Mouse (Mus musculus) forebrain, postnatal 0 days (tissue): ENCODE measurements around the gene Cd33. TPM values are rescaled to one million over a fixed set of nuclear protein-coding genes. Genes with fewer than 3 reads are reported as not detected.

Experiments used
- ATAC-seq: fragments of 200-750 bp; cut with Nextera tagmentation; 2 replicates; pipeline ENCODE4 v1.8.0; 2017; ENCODE audit warnings: mild to moderate bottlenecking, moderate library complexity
- DNase-seq: peaks from one replicate; pipeline ENCODE4 v3.0.0-alpha.2; 2015
- H3K27ac ChIP-seq: fragments of 300-500 bp; sonication (generic); 2 replicates; pipeline ENCODE4 v1.5.1; 2014; ENCODE audit warnings: low read depth, mild to moderate bottlenecking, antibody characterized with exemption, low read length, moderate library complexity, mixed read lengths
- H3K27me3 ChIP-seq: fragments of 300-500 bp; sonication (generic); 2 replicates; pipeline ENCODE4 v1.6.1; 2014; ENCODE audit warnings: mild to moderate bottlenecking, low read length, mixed read lengths; ENCODE audit not compliant: insufficient read depth
- H3K36me3 ChIP-seq: fragments of 300-500 bp; sonication (generic); 2 replicates; pipeline ENCODE4 v1.6.1; 2014; ENCODE audit warnings: mild to moderate bottlenecking, moderate library complexity; ENCODE audit not compliant: insufficient read depth
- H3K4me1 ChIP-seq: fragments of 300-500 bp; sonication (generic); 2 replicates; pipeline ENCODE4 v1.6.1; 2014; ENCODE audit warnings: antibody characterized with exemption; ENCODE audit not compliant: insufficient read depth
- H3K4me2 ChIP-seq: fragments of 300-500 bp; sonication (generic); 2 replicates; pipeline ENCODE4 v1.6.1; 2014; ENCODE audit warnings: low read depth, mild to moderate bottlenecking, moderate library complexity
- H3K4me3 ChIP-seq: fragments of 300-500 bp; sonication (generic); 2 replicates; pipeline ENCODE4 v1.5.1; 2014; ENCODE audit warnings: low read depth, low read length, mixed read lengths
- H3K9ac ChIP-seq: fragments of 300-500 bp; sonication (generic); 2 replicates; pipeline ENCODE4 v1.6.1; 2014; ENCODE audit warnings: mild to moderate bottlenecking
- H3K9me3 ChIP-seq: fragments of 300-500 bp; sonication (generic); 2 replicates; pipeline ENCODE4 v1.6.1; 2016; ENCODE audit warnings: low read length
- CTCF ChIP-seq: sonication (generic); IDR thresholded peaks from 2 replicates; pipeline ENCODE4 v1.5.1; 2016; ENCODE audit warnings: antibody characterized with exemption, control low read depth, low read depth
- WGBS: fragments of 180-500 bp; shearing (Covaris S2); extraction: QIAGEN DNeasy Blood & Tissue Kit; methylation state at CpG from one replicate; pipeline ENCODE4 v1.1.7; 2014; 5-methylcytosine and 5-hydroxymethylcytosine counted together
- polyA plus RNA-seq: library from polyadenylated mRNA; unstranded; fragments of >200 nt; fragmentation: Nextera tagmentation; extraction: Ambion mirVana; gene quantifications from 2 replicates; pipeline ENCODE4 v1.2.1, GENCODE M21; 2015
- total RNA-seq: library from RNA; depleted of rRNA; stranded (reverse); fragments of >200 nt; gene quantifications from 2 replicates; pipeline ENCODE4 v1.2.3, GENCODE M21; 2014; rRNA removed

The Cd33 gene
- total RNA-seq, result 0.77 and 1.0 TPM in 2 replicates
- polyA plus RNA-seq, result 1.2 and 1.7 TPM in 2 replicates

DNA sequence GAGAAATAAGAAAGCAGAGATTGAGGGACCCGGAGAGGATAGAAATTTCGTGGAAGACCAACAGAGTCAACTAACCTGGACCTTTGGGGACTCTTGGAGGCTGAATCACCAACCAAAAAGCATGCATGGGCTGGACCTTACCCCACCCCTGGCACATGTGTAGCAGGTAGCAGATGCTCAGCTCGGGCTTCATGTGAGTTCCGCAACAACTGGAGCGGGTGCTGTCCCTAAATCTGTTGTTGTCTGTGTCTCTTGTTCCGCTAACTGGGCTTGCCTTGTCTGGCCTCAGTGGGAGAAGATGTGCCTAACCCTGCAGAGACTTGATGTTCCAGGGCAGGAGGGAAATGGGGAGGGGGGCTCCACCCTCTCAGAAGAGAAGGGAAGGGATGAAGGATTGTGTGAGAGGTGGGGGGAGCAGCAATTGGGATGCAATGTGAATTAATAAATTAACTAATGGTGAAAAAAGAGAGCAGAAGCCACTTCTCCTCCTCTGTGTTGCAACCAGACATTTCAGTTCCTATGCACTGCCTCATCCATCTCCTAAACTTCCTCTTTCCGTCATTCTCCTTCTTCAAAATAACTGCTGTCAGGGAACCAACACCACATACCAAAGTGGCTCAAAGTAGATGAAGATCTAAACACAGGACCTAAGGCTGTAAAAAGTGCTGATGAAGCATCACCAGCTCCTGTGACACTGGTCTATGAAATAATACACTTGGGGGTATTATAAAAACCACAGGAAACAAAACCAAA lies at the start of gene Cd33:
TSS of gene Cd33 (minus strand) at position 204 of the 753 bp plus-strand sequence.
- TF ChIP-seq CTCF, result no peak
- no peak within 1 kb of the TSS for H3K4me2 ChIP-seq
- ATAC-seq, result no peak
- no peaks in the 10 kb centered on the region for H3K27me3 ChIP-seq
- no peak for DNase-seq
- 79% methylated on average over 7 of the region's 7 CpGs for WGBS
- no peaks in the 10 kb centered on the region for H3K36me3 ChIP-seq
- no peaks in the 10 kb centered on the region for H3K4me1 ChIP-seq
- no peak within 1 kb of the TSS for H3K4me3 ChIP-seq
- H3K9me3 ChIP-seq, result no peaks in the 10 kb centered on the region
- H3K27ac ChIP-seq, result no peak within 1 kb of the TSS
- no peak within 1 kb of the TSS for H3K9ac ChIP-seq

DNA sequence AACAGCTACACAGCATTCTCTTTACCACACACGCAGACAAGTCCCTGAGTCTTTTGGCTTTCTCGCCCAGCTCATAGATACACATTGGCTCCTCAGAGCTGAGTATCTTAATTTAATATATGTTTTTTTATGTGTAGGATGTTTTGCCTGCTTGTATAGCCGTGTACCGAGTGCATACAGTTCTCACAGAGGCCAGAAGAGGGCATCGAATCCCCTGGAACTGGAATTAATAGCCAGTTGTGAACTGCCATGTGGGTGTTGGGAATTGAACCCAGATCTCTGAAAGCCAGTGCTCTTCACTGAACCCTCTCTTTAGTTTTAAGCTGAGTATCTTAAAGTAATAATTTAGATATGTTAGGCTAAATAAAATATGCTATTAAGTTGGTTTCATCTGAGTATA lies 40.6 kb upstream of the Cd33 start:
- Histone ChIP-seq H3K4me2 (no peak overlapping the region), H3K4me1 (peaks cover 9% of the 10 kb centered on the region; the same call in 1 of the 2 replicates), H3K4me3 (no peak overlapping the region), H3K27ac (no peak overlapping the region), H3K9me3 (no peaks in the 10 kb centered on the region), H3K36me3 (peaks cover 50% of the 10 kb centered on the region), H3K9ac (no peak overlapping the region), H3K27me3 (no peaks in the 10 kb centered on the region)
- ATAC-seq, result no peak
- TF ChIP-seq CTCF, result 0 out of 2 replicates have a peak, but pooled peaks have one; percentile 6
- 87% methylated on average over 5 of the region's 5 CpGs for WGBS
- no peak for DNase-seq

DNA sequence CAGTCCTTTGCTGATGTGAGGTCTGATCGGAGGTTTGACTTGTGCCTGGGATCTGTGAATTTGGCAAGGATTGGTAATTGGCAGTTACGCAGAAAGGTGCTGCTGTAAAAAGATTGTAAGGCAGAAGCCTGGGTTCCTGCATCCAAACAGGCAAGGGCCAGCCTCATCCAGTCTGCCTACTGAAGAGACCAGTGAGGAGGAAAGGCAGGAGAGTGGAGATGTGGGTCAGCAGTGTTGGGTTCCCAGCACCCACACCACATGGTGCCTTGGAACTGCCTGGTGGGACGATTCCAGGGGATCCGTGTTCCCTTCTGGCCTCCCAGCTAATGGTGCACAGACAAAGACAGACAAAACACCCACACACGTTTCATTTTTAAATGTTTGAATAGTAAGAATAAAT lies 36.3 kb upstream of the Cd33 start:
- peak overlapping the region; percentile 69 for H3K9ac ChIP-seq
- no peaks in the 10 kb centered on the region for H3K9me3 ChIP-seq
- H3K27me3 ChIP-seq, result no peaks in the 10 kb centered on the region
- ATAC-seq, result no peak
- H3K27ac ChIP-seq, result no peak overlapping the region; the same call in 1 of the 2 replicates
- no peak for TF ChIP-seq CTCF
- peak overlapping the region; percentile 74 for H3K4me2 ChIP-seq
- peaks cover 9% of the 10 kb centered on the region; the same call in 1 of the 2 replicates for H3K4me1 ChIP-seq
- peak overlapping the region; percentile 61 for H3K4me3 ChIP-seq
- WGBS, result 50% methylated on average over 5 of the region's 5 CpGs
- H3K36me3 ChIP-seq, result peaks cover 13% of the 10 kb centered on the region
- peak; percentile 10 for DNase-seq

DNA sequence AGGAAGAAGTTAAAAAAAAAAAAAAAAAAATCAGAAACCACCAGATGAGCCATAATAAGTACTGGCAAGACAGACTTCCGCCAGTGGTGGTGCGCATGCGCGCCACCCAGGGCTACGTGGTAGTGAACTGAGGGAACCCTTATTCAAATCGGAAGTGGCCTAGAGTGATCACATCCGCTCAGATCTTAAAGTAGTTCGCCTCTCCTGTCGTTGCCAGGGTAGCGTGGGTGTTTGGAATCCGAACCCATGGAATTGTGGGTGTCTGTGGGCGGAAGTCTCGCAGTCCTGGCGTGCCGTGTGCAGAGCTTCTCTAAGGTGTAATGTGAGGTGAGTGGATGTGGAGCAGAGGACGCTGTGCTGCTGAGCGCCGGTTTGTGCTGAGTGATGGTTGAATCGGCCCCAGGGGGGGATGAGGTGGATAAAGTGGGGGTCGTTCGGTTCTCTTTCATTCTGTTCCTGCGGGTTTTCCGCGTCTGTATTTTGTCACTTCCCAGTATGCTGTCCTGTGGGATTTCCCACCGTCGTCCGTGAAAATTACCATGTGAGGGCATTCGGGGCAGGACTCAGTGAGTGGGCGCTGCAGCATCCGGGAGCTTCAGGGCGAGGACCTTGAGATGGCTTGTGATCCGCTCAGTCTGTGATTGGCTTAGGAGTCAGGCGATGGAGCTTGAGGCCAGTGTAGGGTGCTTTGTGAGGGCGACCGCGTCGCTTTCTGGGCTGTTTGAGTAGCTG lies 35.4 kb upstream of the Cd33 start, which contains the start of gene Zfp719:
TSS of gene Zfp719 (plus strand) at position 171 of the 732 bp plus-strand sequence.
- under 1% methylated on average over 37 of the region's 37 CpGs for WGBS
- DNase-seq (peak; percentile 96), ATAC-seq (peak; percentile 98)
- peak within 1 kb of the TSS; percentile 92 for H3K27ac ChIP-seq
- peaks cover 9% of the 10 kb centered on the region; the same call in 1 of the 2 replicates for H3K4me1 ChIP-seq
- no peaks in the 10 kb centered on the region for H3K9me3 ChIP-seq
- no peak for TF ChIP-seq CTCF
- H3K27me3 ChIP-seq, result no peaks in the 10 kb centered on the region
- H3K9ac ChIP-seq, result peak within 1 kb of the TSS; percentile 69
- H3K4me2 ChIP-seq, result peak within 1 kb of the TSS; percentile 74
- peaks cover 14% of the 10 kb centered on the region for H3K36me3 ChIP-seq
- peak within 1 kb of the TSS; percentile 61 for H3K4me3 ChIP-seq

DNA sequence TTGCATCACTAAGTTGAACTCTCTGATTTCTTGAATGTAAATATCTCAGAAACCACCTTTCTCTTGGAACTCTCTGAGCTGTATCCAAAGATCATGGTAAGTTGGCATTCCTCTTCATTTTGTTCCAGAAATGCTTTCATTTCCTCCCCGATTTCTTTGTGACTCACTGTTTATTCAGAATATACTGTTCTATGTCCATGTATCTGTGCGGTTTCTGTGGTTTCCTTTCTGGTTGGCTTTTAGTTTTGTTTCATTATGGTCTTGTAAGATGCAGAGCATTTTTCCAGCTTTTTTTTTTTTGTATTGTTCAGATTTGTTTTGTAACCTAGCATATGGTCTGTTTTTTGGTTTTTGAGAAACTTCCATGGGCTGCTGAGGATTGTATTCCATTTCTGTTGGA lies 27.0 kb upstream of the Cd33 start:
- no peaks in the 10 kb centered on the region for H3K9me3 ChIP-seq
- 97% methylated on average over 2 of the region's 2 CpGs for WGBS
- H3K36me3 ChIP-seq, result peaks cover 70% of the 10 kb centered on the region
- no peak overlapping the region for H3K4me2 ChIP-seq
- no peaks in the 10 kb centered on the region for H3K27me3 ChIP-seq
- ATAC-seq (no peak), DNase-seq (no peak)
- H3K4me1 ChIP-seq, result no peaks in the 10 kb centered on the region
- no peak for TF ChIP-seq CTCF
- no peak overlapping the region for H3K4me3 ChIP-seq
- no peak overlapping the region for H3K9ac ChIP-seq
- H3K27ac ChIP-seq, result no peak overlapping the region

DNA sequence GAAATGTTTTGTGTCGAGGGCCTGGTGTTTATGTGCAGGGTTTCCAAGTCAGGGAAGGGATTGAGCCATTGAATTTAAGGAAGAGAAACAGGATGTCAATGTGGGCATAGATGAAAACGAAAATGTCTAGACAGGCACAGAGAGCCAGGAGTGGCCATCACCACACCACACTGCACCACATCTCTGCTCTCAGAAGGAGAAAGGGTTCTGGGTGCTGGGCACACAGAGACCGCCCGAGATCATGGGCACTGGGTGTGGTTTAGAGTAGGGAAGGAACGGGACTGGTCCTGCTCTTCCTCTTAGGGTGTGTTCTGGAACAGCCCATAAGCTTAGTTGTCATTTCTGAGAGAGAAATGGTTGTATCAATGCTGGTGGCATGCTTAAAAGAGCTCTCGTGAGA lies 19.1 kb upstream of the Cd33 start:
- H3K4me1 ChIP-seq, result peaks cover 11% of the 10 kb centered on the region
- H3K36me3 ChIP-seq, result peaks cover 30% of the 10 kb centered on the region
- ATAC-seq, result no peak
- peak overlapping the region; percentile 83 for H3K4me2 ChIP-seq
- peak overlapping the region; percentile 68 for H3K9ac ChIP-seq
- DNase-seq, result no peak
- H3K27me3 ChIP-seq, result no peaks in the 10 kb centered on the region
- no peak for TF ChIP-seq CTCF
- WGBS, result 49% methylated on average over 6 of the region's 6 CpGs
- peak overlapping the region; percentile 81 for H3K4me3 ChIP-seq
- no peaks in the 10 kb centered on the region for H3K9me3 ChIP-seq
- H3K27ac ChIP-seq, result no peak overlapping the region
